Mouse (Mus musculus): ENCODE measurements around the gene Aph1a.
A peak's percentile ranks its signal among the peaks of the same experiment; 100 is the strongest.
"Not testable (repeated sequence)": the region's sequence is repeated elsewhere in the genome, so short reads cannot be mapped to it uniquely, and the experiment has no call there.

The Aph1a gene

DNA sequence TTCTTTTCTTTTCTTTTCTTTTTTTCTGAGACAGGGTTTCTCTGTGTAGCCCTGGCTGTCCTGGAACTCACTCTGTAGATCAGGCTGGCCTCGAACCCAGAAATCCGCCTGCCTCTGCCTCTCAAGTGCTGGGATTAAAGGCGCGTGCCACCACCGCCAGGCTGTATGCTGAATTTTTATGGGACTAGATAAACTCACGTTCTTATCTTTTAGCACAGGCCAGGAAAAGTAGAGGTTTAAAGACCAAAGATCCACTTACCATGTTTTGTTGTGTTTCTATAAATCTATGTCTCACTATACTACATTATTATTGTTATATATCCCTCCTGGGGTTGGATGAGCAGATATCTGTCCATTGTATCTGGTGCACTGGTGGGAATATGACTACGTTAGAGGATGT is 29.7 kb downstream of the Aph1a start:
- DNase-seq: not testable (repeated sequence)

DNA sequence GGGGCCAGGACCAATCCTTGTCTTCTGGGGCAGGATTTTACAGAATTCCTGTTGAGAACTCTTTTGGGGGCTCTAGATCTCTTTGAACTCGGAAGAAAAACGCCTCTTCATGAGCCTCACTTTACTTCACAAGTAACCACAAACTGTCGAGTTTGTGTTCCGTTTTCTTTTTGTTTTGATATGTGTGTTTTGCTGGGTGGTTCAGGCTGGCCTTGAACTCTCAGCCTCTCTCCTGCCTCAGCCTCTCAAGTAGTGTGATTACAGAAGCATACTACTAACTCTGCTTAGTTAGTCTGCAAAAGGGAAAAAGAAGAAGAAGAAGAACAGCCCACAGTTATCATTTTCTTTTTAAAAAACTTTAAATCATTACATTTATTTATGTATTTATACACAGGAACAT is 30.4 kb downstream of the Aph1a start:
- DNase-seq: no peak

- no peak for DNase-seq
Observed at GRCm38 (mm10) chr3:95925087-95925486, 31.3 kb downstream of the Aph1a start.

- DNase-seq: no peak
Observed at GRCm38 (mm10) chr3:95928261-95928657, 34.5 kb downstream of the Aph1a start.

DNA sequence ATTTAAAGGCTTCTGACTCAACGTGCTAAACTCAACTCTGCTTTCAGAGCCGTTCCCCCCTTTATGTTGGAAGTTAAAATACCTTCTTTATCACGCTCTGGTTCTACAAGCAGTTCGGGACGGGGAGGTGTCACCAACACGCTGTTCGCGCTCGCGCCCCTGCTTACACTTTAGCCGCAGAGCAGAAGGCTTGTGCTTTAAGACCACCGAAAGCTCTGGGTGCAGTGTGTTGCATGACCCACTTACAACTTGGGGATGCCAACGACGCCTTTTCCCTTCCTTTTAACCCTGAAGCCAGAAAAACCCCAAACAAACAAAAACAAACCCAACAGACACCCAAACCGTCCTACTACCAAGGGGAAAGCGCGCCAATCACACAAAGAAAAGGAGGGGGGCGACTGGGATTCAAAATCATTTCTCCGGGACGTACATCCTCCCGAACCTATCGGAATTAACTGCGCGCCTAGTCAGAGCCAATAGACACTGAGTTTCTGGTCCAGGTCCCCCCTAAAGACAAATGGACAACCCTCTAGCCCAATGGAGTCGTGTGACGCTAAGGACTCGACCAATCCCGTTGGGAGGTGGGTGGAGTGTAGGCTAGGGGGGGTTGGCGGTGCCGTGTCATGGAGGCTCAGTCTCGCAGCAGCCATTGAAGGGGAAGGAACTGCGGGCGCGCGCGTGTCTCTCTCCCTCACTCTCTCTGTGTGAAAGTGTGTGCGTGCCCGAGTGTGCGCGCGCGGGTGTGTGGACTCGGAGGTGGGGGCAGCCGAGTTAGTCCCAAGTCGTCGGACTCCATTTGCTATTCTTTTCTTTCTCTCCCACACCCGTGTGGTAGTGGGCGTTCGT is 35.1 kb downstream of the Aph1a start, which contains the start of gene Anp32e:
Anp32e (plus strand) TSS at position 589 of the 846 bp plus-strand sequence.
- peak; percentile 100 for DNase-seq

DNA sequence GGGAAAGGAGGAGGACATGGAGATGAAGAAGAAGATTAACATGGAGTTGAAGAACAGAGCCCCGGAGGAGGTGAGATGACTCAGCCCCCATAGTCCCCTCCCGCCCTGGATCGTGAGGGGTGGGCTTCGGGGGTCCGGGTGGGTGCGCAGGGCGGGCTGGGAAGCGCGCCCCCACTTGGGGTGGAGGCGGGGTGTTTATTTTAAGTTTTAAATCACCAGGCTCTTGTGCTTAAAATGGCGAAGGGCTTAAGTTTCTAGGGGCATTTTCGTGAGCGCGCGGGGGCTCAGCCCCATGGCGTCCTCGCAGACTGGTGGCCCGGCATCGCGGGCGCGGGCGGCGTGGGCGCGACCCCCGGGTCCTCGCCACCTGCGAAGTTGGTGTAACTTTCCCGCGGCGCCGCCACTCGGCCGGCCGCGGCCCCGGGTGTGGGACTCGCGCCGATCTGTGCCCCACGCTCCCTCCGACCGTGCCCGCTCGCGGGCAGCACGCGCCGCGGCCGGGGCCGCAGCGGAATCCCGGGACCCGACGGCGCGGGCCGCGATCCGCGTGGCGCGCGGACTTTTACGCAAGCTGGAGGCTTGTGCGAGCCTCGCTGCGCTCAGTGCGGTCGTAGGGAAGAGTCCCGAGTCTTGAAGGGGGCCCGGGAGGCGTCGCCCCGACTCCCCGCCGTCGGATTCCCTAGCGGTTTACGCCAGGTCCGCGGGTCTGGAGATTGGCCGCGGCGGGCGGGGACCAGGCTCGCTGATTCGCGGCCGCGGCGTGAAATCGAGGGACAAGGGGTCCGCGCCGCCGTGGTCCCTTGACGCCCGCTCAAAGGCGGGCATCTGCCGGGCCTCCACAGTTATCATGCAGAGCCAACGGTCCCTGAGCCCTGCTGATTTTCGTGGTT is 36.1 kb downstream of the Aph1a start:
- peak; percentile 75 for DNase-seq

GRCm38 (mm10) chr3:95930471-95930789 is 36.7 kb downstream of the Aph1a start:
- DNase-seq: no peak

DNA sequence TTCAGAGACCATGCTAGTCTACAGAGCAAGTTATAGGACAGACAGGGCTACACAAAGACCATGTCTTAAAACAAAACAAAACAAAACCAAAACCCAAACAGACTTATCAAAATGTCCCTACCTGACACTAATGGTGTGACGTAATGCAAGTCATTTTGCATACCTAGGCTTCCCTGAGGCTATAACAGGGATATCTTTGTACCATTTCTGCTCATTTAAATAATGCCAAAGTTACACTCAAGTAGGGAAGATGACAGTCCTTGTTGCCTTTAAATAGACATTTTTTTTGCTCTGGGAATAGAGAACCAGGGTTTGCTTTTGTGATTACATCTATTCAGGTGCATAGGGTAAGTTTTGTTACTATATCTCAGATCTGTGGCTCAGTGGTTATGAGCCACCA is 37.7 kb downstream of the Aph1a start:
- DNase-seq: no peak

GRCm38 (mm10) chr3:95932157-95932556 is 38.4 kb downstream of the Aph1a start:
- DNase-seq: peak; percentile 44

DNA sequence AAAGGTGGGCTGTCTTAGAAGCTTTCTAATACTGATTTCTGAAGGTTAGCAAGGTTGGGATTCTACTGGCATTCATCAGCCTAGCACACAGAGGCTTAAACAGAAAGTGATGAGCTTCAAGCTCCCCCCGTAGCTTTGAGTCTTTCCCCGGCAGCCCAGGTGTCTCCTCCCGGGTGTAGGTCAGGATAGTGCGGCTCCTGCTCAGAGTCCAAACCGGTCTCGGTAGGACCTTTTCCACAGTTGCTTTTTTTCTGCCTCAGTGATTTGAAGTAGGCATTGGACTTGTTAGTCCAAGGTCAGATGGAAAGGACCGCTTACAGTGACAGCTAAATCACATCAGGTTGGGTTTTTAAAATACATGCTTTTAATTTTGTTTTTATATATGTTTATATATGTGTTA is 38.8 kb downstream of the Aph1a start:
- DNase-seq: no peak

DNA sequence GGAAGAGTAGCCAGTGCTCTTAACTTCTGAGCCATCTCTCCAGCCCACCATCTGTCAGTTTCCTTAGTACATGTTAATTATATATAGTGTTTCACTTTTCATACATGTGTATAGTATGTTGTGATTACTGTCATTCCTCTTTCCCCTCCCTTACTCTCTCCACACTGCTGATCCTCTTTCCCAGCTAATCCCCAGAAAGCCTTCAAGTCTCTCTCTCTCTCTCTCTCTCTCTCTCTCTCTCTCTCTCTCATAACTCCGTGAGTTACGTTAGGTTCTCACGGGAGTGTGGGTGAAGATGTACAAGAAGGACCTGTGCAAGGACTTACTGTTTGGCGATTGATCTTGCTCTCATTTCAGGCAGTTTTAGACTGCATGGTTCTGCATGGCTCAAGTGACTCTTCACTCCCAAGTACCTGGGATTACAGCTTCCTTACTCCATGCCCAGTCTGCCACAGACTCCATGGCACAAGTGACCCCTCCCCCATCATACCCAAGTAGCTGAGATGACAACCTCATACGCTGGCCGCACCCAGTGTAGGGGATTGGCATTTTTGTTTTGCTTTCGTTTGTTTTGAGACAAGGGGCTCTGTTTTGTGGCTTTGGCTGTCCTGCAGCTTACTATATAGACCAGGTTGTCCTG is 39.5 kb downstream of the Aph1a start:
- DNase-seq: peak; percentile 74

DNA sequence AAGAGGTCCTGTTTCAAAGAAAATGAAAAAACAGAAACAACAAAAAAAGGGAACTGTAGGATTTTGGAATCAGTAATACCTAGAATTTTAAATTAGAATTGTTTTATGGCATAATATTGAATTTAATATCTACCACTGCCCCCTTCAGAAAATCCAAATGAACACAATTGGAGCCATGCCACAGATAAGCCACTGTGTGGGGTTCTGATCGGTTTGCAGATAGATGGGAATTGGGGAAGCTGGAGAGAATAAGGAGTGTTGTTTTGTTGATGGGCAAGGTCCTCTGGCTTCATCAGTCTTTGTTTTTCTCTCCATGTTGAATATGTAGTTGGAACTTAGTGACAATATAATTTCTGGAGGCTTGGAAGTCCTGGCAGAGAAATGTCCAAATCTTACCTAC is 40.7 kb downstream of the Aph1a start:
- no peak for DNase-seq

DNA sequence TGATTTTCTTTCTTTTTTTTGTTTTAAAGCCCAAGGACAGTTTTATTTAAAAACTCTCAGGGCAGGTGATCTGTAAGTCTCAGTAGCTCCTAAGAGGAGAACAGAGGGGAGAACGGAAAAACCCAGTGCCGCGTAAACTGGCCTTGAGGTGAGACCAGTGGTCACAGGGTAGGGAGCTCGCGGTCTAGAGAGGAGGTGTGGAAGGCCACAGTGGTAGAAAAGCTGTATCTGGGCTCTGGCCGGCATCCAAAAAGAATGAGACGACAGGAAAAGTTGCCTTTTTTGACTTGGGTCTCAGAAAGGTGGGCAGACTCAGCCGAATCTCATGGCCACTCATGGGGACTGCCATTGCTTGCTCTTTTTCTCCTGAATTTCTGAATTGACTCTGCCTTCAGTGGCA is 44.4 kb downstream of the Aph1a start:
- no peak for DNase-seq

DNA sequence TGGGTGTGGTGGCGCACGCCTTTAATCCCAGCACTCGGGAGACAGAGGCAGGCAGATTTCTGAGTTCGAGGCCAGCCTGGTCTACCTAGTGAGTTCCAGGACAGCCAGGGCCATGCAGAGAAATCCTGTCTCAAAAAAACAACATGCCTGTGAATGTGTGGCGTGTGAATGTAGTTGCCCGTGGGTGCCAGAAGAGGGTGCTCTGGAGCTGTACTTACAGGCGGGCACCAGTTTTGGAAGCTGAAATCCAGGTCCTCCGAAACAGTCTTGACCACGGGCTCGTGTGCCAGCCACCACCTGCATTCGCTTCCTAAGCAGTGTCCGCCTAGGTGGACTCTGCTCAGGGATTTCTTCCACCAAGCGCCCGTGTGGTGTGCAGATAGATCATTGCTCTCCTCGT is 45.1 kb downstream of the Aph1a start:
- peak; percentile 53 for DNase-seq

DNA sequence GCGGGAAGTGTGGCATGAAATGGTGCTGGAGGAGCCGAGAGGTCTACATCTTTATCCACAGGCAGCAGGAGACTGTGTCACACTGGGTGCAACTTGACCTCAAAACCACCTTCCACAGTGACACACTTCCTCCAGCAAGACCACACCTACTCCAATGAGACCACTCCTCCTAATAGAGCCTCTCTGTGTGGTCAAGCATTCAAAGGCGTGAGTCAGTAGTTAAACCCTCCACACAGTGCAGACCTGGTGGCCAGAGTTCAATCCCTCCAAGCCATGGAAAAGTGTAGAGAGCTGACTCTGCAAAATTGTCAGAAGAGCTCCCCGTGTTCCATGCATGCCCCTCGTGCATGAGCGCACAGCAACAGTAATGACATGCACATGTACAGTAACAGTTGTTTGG is 49.0 kb downstream of the Aph1a start:
- peak; percentile 46 for DNase-seq

DNA sequence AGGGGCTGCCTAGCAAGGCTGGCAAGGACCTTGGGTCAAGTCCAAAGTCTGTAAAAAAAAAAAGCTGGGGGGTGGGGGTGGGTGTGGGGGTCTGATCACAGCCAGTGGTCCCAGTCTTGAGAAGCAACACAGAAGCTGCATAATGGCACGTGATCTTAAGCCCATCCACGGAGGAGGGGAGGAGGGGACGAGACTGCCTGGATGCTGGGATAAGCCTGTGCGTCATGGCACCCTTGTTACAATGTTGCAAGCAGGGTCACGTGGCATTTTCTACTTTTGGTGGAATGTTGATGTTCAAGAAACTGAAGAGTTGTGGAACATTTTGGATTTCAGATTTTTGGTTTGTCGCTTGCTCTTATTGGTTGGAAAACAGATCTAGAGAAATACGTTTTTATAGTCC is 49.5 kb downstream of the Aph1a start:
- no peak for DNase-seq

DNA sequence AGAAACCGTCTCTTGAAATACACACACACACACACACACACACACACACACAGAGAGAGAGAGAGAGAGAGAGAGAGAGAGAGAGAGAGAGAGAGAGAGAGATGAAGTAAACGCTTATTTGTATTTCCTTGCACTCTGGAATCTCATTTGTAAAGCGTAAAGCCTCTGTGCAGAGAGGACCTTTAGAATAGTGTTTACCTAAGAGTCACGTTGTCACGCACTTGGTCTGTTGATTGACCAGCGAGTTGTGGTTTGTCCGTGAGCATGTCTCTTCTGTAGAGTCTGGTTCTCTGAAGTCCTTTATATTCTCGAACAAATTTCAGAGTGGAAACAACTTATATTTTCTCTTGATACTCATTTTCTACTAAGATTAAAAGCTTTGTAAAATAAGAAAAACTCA is 51.0 kb downstream of the Aph1a start:
- no peak for DNase-seq

- no peak for DNase-seq
Observed at GRCm38 (mm10) chr3:95945731-95946240, 52.0 kb downstream of the Aph1a start.
